Mouse (Mus musculus) midbrain, postnatal 0 days (tissue): ENCODE data around the gene Rufy2. TPM values are rescaled to one million over a fixed set of nuclear protein-coding genes. Genes with fewer than 3 reads are reported as not detected.

ENCODE experiments used
- ATAC-seq: fragments of 200-750 bp; cut with Nextera tagmentation; 2 replicates; pipeline ENCODE4 v1.8.0; 2017; ENCODE audit warnings: moderate number of reproducible peaks, mild to moderate bottlenecking, moderate TSS enrichment, moderate library complexity; ENCODE audit not compliant: low FRiP score
- DNase-seq: peaks from one replicate; pipeline ENCODE4 v3.0.0-alpha.2; 2015; ENCODE audit warnings: low spot score
- H3K27ac ChIP-seq: fragments of 300-500 bp; sonication (generic); 2 replicates; pipeline ENCODE4 v1.5.1; 2014; ENCODE audit warnings: low read depth, mild to moderate bottlenecking, low read length, mixed read lengths
- H3K27me3 ChIP-seq: fragments of 300-500 bp; sonication (generic); 2 replicates; pipeline ENCODE4 v1.6.1; 2014; ENCODE audit warnings: low read length, control low read depth, mixed read lengths; ENCODE audit not compliant: insufficient read depth
- H3K36me3 ChIP-seq: fragments of 300-500 bp; sonication (generic); 2 replicates; pipeline ENCODE4 v1.6.1; 2014; ENCODE audit warnings: low read length, control low read depth, mixed read lengths; ENCODE audit not compliant: insufficient read depth
- H3K4me1 ChIP-seq: fragments of 300-500 bp; sonication (generic); 2 replicates; pipeline ENCODE4 v1.6.1; 2014; ENCODE audit warnings: mild to moderate bottlenecking, control low read depth, antibody characterized with exemption, low read length, mixed read lengths; ENCODE audit not compliant: insufficient read depth
- H3K4me2 ChIP-seq: fragments of 300-500 bp; sonication (generic); 2 replicates; pipeline ENCODE4 v1.6.1; 2014; ENCODE audit warnings: low read depth, mild to moderate bottlenecking, low read length, mixed read lengths; ENCODE audit not compliant: poor library complexity, severe bottlenecking
- H3K4me3 ChIP-seq: fragments of 300-500 bp; sonication (generic); 2 replicates; pipeline ENCODE4 v1.5.1; 2014; ENCODE audit warnings: low read depth, mild to moderate bottlenecking, low read length, moderate library complexity
- H3K9ac ChIP-seq: fragments of 300-500 bp; sonication (generic); replicated peaks from 2 replicates; pipeline ENCODE4 v1.6.1; 2014; ENCODE audit warnings: mild to moderate bottlenecking, low read length, moderate library complexity, mixed read lengths; ENCODE audit not compliant: poor library complexity, severe bottlenecking
- H3K9me3 ChIP-seq: fragments of 300-500 bp; sonication (generic); 2 replicates; pipeline ENCODE4 v1.6.1; 2016; ENCODE audit warnings: low read length, control low read depth
- CTCF ChIP-seq: IDR thresholded peaks from 2 replicates; pipeline ENCODE4 v1.5.1; 2016; ENCODE audit warnings: antibody characterized with exemption, mild to moderate bottlenecking
- WGBS: fragments of 180-500 bp; shearing (Covaris S2); extraction: QIAGEN DNeasy Blood & Tissue Kit; methylation state at CpG from one replicate; pipeline ENCODE4 v1.1.7; 2014; 5-methylcytosine and 5-hydroxymethylcytosine counted together
- polyA plus RNA-seq: library from polyadenylated mRNA; unstranded; fragments of >200 nt; fragmentation: Nextera tagmentation; extraction: Ambion mirVana; gene quantifications from 2 replicates; pipeline ENCODE4 v1.2.1, GENCODE M21; 2015
- total RNA-seq: library from RNA; depleted of rRNA; stranded (reverse); fragments of >200 nt; gene quantifications from 2 replicates; pipeline ENCODE4 v1.2.3, GENCODE M21; 2014

The Rufy2 gene
- total and polyA plus RNA-seq, 2 experiments from 2014 or later: 34.5 to 65.5 TPM

DNA sequence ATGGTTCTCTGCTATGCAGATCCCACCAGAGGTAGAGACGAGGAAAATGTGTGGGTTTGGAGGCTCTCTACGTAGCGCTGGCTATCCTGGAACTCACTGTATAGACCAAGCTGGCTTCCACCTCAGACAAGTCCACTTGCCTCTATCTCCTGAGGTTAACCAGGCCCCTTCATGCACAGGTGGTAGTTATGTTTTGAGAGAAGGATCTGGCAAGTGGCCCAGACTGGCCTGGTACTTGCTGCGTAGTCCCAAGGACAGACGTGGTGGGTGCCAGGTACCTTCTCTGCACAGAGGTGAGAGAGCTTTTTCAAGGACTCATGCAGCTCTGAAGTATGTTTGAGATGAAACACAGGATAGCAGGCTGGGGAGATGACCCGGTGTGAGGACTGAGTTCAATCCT is 4.5 kb downstream of the Rufy2 start:
- no peak overlapping the region for H3K4me3 ChIP-seq
- no peak for TF ChIP-seq CTCF
- no peak overlapping the region for H3K27ac ChIP-seq
- DNase-seq (no peak), ATAC-seq (no peak)
- WGBS: 93% methylated on average over 6 of the region's 6 CpGs
- H3K36me3 ChIP-seq: peaks cover 21% of the 10 kb centered on the region; the same call in 1 of the 2 replicates
- no peaks in the 10 kb centered on the region for H3K9me3 ChIP-seq
- no peaks in the 10 kb centered on the region for H3K27me3 ChIP-seq
- no peak overlapping the region for H3K4me2 ChIP-seq
- no peaks in the 10 kb centered on the region for H3K4me1 ChIP-seq
- no peak overlapping the region for H3K9ac ChIP-seq

DNA sequence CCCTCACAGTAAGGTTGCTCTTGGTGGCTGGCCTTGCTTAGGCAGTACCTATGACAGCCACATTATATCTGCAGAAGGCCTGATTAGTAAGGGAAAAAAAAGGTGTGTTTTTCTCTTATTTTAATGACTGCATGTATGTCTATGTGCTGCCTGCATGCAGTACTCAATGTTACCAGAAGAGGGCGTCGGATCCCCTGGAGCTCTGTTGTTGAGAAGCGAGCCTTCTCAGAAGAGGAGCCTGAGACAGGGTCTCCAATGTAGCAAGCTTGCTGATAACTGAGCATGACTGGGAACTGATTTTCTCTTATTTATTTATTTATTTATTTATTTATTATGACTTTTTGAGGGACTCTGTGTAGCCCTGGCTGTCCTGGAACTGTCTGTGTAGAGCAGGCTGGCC is 7.3 kb downstream of the Rufy2 start:
- no peaks in the 10 kb centered on the region for H3K4me1 ChIP-seq
- ATAC-seq (0 out of 2 replicates have a peak, but pooled peaks have one; percentile 25), DNase-seq (peak; percentile 50)
- no peak overlapping the region for H3K27ac ChIP-seq
- H3K36me3 ChIP-seq: peaks cover 45% of the 10 kb centered on the region
- no peaks in the 10 kb centered on the region for H3K27me3 ChIP-seq
- no peak overlapping the region for H3K4me3 ChIP-seq
- 16% methylated on average over 3 of the region's 3 CpGs for WGBS
- H3K4me2 ChIP-seq: no peak overlapping the region
- no peaks in the 10 kb centered on the region for H3K9me3 ChIP-seq
- no peak overlapping the region for H3K9ac ChIP-seq
- peak; percentile 75 for TF ChIP-seq CTCF

DNA sequence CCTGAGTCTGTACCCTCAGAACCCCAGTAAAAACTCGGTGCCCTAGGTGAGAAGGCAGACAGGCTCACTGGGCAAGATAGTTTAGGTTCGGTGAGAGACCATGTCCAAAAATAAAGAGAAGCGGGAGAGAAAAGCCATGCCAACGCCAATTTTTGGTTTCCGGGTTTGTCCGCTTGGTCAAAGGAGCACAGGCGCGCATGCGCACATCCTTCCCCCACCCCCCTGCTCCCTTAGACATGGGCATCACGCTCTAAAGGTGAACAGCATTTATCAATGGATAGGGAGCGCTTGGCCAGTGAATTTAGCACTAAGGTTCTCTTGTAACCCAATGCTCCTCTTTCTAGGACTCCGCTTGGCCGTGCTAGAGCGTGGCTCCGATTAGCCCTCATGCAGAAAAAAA is 10.6 kb downstream of the Rufy2 start:
- H3K9me3 ChIP-seq: no peaks in the 10 kb centered on the region
- H3K9ac ChIP-seq: no peak overlapping the region
- no peaks in the 10 kb centered on the region for H3K4me1 ChIP-seq
- peaks cover 60% of the 10 kb centered on the region for H3K36me3 ChIP-seq
- WGBS: 94% methylated on average over 15 of the region's 15 CpGs
- H3K4me3 ChIP-seq: no peak overlapping the region
- no peak for TF ChIP-seq CTCF
- no peak overlapping the region for H3K27ac ChIP-seq
- no peak for DNase-seq
- ATAC-seq: no peak
- no peaks in the 10 kb centered on the region for H3K27me3 ChIP-seq
- H3K4me2 ChIP-seq: no peak overlapping the region

DNA sequence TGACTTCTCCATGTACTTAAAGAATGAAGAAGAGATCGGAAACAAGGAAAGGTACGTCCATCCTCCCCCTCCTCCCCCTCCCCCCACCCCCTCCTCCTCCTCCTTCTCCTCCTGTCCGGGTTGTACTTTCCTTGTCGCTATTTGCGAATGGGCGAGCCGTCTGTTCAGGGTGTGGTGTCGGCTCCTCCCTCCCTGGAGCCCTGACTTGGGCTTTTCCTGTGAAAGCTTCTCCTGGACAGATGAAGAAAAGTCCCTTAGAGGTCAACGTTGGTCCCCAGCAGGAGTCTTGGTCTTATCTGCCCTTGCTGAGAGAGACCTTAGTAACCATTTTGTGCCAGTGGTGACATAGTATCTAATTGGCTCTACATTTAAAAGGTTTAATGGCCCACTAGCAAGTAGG is 14.0 kb downstream of the Rufy2 start:
- no peak overlapping the region for H3K27ac ChIP-seq
- DNase-seq: no peak

DNA sequence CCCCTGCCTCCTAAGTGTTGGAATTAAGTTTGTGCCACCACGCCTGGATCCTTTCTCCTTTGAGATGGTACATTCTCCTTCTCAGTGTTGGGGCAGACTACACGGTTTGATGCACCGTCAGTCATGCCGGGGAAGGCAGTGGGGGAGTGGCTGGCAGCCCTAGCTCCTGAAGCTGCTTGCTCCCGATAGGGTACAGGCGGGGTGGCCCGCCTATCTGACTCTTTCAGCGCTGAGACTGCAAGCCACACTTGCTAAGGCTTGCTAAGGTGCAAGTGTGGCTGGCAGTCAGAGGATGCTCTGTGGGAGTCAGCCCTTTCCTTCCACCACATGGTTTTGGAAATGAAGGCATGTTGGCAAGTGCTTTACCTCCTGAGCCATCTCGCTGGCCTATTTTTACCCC is 20.6 kb downstream of the Rufy2 start:
- Histone ChIP-seq H3K36me3 (peaks cover 82% of the 10 kb centered on the region), H3K4me2 (no peak overlapping the region), H3K27me3 (no peaks in the 10 kb centered on the region), H3K9me3 (no peaks in the 10 kb centered on the region), H3K27ac (no peak overlapping the region), H3K4me3 (no peak overlapping the region), H3K4me1 (no peaks in the 10 kb centered on the region), H3K9ac (no peak overlapping the region)
- 60% methylated on average over 9 of the region's 9 CpGs for WGBS
- DNase-seq (no peak), ATAC-seq (no peak)
- TF ChIP-seq CTCF: no peak

More for the DNA sequence above, 14.0 kb downstream of the Rufy2 start:
- Histone ChIP-seq H3K27me3 (no peaks in the 10 kb centered on the region), H3K4me2 (no peak overlapping the region), H3K9me3 (no peaks in the 10 kb centered on the region), H3K4me3 (no peak overlapping the region), H3K4me1 (no peaks in the 10 kb centered on the region), H3K36me3 (peaks cover 80% of the 10 kb centered on the region), H3K9ac (no peak overlapping the region)
- 88% methylated on average over 6 of the region's 9 CpGs for WGBS
- no peak for ATAC-seq
- TF ChIP-seq CTCF: no peak

DNA sequence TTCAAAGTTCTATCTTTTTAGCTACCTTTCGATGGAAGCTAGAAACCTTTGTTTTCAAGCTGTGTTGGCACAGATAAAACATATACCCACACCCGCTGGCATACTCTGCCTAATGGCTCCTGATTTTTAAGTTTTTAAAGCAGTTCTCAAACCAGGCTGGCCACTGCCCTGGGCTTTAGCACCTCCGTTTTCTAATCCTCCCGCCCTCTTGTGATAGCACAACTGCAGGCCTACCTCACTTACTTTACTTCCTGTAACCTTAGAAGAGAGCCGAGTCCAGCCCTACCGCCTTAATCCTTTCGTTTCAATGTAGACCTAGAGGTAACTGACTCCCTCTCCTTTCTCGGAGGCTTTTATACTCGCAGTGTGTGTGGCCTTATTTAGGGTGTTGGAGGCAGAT is 23.2 kb downstream of the Rufy2 start:
- 77% methylated on average over 9 of the region's 9 CpGs for WGBS

More for the DNA sequence above, 23.2 kb downstream of the Rufy2 start:
- Histone ChIP-seq H3K4me2 (no peak overlapping the region), H3K27ac (no peak overlapping the region), H3K4me1 (no peaks in the 10 kb centered on the region), H3K27me3 (no peaks in the 10 kb centered on the region), H3K4me3 (no peak overlapping the region), H3K9me3 (no peaks in the 10 kb centered on the region), H3K36me3 (peaks cover 71% of the 10 kb centered on the region), H3K9ac (no peak overlapping the region)
- ATAC-seq: no peak
- DNase-seq: no peak
- TF ChIP-seq CTCF: no peak
